Mouse (Mus musculus) hindbrain, postnatal 0 days (tissue): ENCODE results near the gene Msh3. TPM values are rescaled to one million over a fixed set of nuclear protein-coding genes. Genes with fewer than 3 reads are reported as not detected.

Source experiments
- ATAC-seq: fragments of 200-750 bp; cut with Nextera tagmentation; 2 replicates; pipeline ENCODE4 v1.8.0; 2017; ENCODE audit warnings: mild to moderate bottlenecking, moderate TSS enrichment, moderate library complexity
- DNase-seq: peaks from one replicate; pipeline ENCODE4 v3.0.0-alpha.2; 2015; ENCODE audit warnings: low spot score
- H3K27ac ChIP-seq: fragments of 300-500 bp; sonication (generic); 2 replicates; pipeline ENCODE4 v1.5.1; 2014; ENCODE audit warnings: mild to moderate bottlenecking
- H3K27me3 ChIP-seq: fragments of 300-500 bp; sonication (generic); 2 replicates; pipeline ENCODE4 v1.6.1; 2014; ENCODE audit warnings: low read length, mixed read lengths; ENCODE audit not compliant: insufficient read depth
- H3K36me3 ChIP-seq: fragments of 300-500 bp; sonication (generic); 2 replicates; pipeline ENCODE4 v1.6.1; 2014; ENCODE audit warnings: low read length, mixed read lengths; ENCODE audit not compliant: insufficient read depth
- H3K4me1 ChIP-seq: fragments of 300-500 bp; sonication (generic); 2 replicates; pipeline ENCODE4 v1.6.1; 2014; ENCODE audit warnings: antibody characterized with exemption, low read length, mixed read lengths; ENCODE audit not compliant: insufficient read depth
- H3K4me2 ChIP-seq: fragments of 300-500 bp; sonication (generic); 2 replicates; pipeline ENCODE4 v1.6.1; 2014; ENCODE audit warnings: low read depth, mild to moderate bottlenecking, low read length, moderate library complexity, mixed read lengths
- H3K4me3 ChIP-seq: fragments of 300-500 bp; sonication (generic); 2 replicates; pipeline ENCODE4 v1.5.1; 2014; ENCODE audit warnings: low read length
- H3K9ac ChIP-seq: fragments of 300-500 bp; sonication (generic); replicated peaks from 2 replicates; pipeline ENCODE4 v1.6.1; 2014; ENCODE audit warnings: mild to moderate bottlenecking, low read length, moderate library complexity, mixed read lengths
- H3K9me3 ChIP-seq: fragments of 300-500 bp; sonication (generic); 2 replicates; pipeline ENCODE4 v1.6.1; 2016; ENCODE audit warnings: low read length, mixed read lengths
- CTCF ChIP-seq: IDR thresholded peaks from 2 replicates; pipeline ENCODE4 v1.5.1; 2016; ENCODE audit warnings: antibody characterized with exemption, control low read depth, low read depth
- WGBS: fragments of 180-500 bp; shearing (Covaris S2); extraction: QIAGEN DNeasy Blood & Tissue Kit; methylation state at CpG from one replicate; pipeline ENCODE4 v1.1.7; 2014; 5-methylcytosine and 5-hydroxymethylcytosine counted together
- polyA plus RNA-seq: library from polyadenylated mRNA; unstranded; fragments of >200 nt; fragmentation: Nextera tagmentation; extraction: Ambion mirVana; gene quantifications from 2 replicates; pipeline ENCODE4 v1.2.1, GENCODE M21; 2015
- total RNA-seq: library from RNA; depleted of rRNA; stranded (reverse); fragments of >200 nt; gene quantifications from 2 replicates; pipeline ENCODE4 v1.2.3, GENCODE M21; 2014

The Msh3 gene
- total and polyA plus RNA-seq, 2 experiments from 2014 or later, result 15.0 to 21.1 TPM

- ATAC-seq, result no peak
These were observed 93.5 kb downstream of the Msh3 start for GRCm38 (mm10) chr13:92261329-92261728.

GRCm38 (mm10) chr13:92255480-92255879 lies 99.3 kb downstream of the Msh3 start:
- Histone ChIP-seq H3K4me1 (no peaks in the 10 kb centered on the region), H3K36me3 (no peaks in the 10 kb centered on the region; the same call in 1 of the 2 replicates), H3K4me2 (no peak overlapping the region), H3K27me3 (no peaks in the 10 kb centered on the region), H3K27ac (no peak overlapping the region), H3K9me3 (no peaks in the 10 kb centered on the region), H3K9ac (no peak overlapping the region), H3K4me3 (no peak overlapping the region)
- no peak for ATAC-seq
- DNase-seq, result no peak
- 84% methylated on average over 3 of the region's 3 CpGs for WGBS
- TF ChIP-seq CTCF, result no peak

More at GRCm38 (mm10) chr13:92261329-92261728, 93.5 kb downstream of the Msh3 start:
- no peak overlapping the region for H3K9ac ChIP-seq
- no peak overlapping the region for H3K4me2 ChIP-seq
- WGBS, result 87% methylated on average over 5 of the region's 5 CpGs
- no peaks in the 10 kb centered on the region for H3K27me3 ChIP-seq
- TF ChIP-seq CTCF, result no peak
- H3K4me3 ChIP-seq, result no peak overlapping the region
- no peaks in the 10 kb centered on the region for H3K4me1 ChIP-seq
- no peaks in the 10 kb centered on the region; the same call in 1 of the 2 replicates for H3K36me3 ChIP-seq
- H3K27ac ChIP-seq, result no peak overlapping the region
- DNase-seq, result no peak
- no peaks in the 10 kb centered on the region for H3K9me3 ChIP-seq

GRCm38 (mm10) chr13:92253850-92254249 lies 101.0 kb downstream of the Msh3 start:
- 92% methylated on average over 5 of the region's 5 CpGs for WGBS
- H3K27ac ChIP-seq, result no peak overlapping the region
- ATAC-seq, result no peak
- no peaks in the 10 kb centered on the region for H3K27me3 ChIP-seq
- DNase-seq, result no peak
- no peak overlapping the region for H3K4me2 ChIP-seq
- no peak for TF ChIP-seq CTCF
- no peaks in the 10 kb centered on the region for H3K4me1 ChIP-seq
- H3K4me3 ChIP-seq, result no peak overlapping the region
- no peaks in the 10 kb centered on the region for H3K9me3 ChIP-seq
- no peak overlapping the region for H3K9ac ChIP-seq
- H3K36me3 ChIP-seq, result no peaks in the 10 kb centered on the region

DNA sequence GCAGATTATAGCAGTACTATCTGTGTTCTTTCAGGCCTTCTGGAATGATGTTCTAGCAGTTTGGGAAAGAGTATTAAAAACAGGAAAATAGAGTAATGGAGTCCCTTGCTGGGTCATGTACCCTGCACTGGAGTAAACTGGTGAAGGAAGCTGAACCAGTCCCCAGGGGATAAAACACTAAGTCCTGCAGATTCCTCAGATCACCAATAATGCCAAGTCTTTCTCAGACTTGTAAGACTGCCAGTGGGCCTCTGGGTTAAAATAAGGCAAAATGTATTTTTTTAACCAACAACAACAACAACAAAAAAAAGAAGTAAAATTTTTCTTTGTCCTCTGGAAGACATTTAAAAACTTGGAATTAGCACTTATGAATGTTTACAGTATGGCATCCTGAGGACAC lies 102.5 kb downstream of the Msh3 start:
- no peaks in the 10 kb centered on the region for H3K36me3 ChIP-seq
- TF ChIP-seq CTCF, result no peak
- no peak overlapping the region for H3K27ac ChIP-seq
- no peak overlapping the region for H3K4me3 ChIP-seq
- DNase-seq, result no peak
- no peak overlapping the region for H3K9ac ChIP-seq
- no peak for ATAC-seq
- no peaks in the 10 kb centered on the region for H3K27me3 ChIP-seq
- no peaks in the 10 kb centered on the region for H3K4me1 ChIP-seq
- H3K4me2 ChIP-seq, result no peak overlapping the region
- H3K9me3 ChIP-seq, result no peaks in the 10 kb centered on the region

GRCm38 (mm10) chr13:92247576-92247975 lies 107.2 kb downstream of the Msh3 start:
- H3K27me3 ChIP-seq, result no peaks in the 10 kb centered on the region
- H3K9me3 ChIP-seq, result no peaks in the 10 kb centered on the region
- TF ChIP-seq CTCF, result no peak
- no peaks in the 10 kb centered on the region for H3K36me3 ChIP-seq
- H3K4me2 ChIP-seq, result no peak overlapping the region
- ATAC-seq, result no peak
- H3K27ac ChIP-seq, result no peak overlapping the region
- H3K9ac ChIP-seq, result no peak overlapping the region
- DNase-seq, result no peak
- H3K4me1 ChIP-seq, result no peaks in the 10 kb centered on the region
- 94% methylated on average over 2 of the region's 2 CpGs for WGBS
- H3K4me3 ChIP-seq, result no peak overlapping the region

- TF ChIP-seq CTCF, result no peak
- no peak overlapping the region for H3K9ac ChIP-seq
- no peak overlapping the region for H3K27ac ChIP-seq
- ATAC-seq (no peak), DNase-seq (no peak)
- H3K4me2 ChIP-seq, result no peak overlapping the region
- H3K36me3 ChIP-seq, result no peaks in the 10 kb centered on the region
- H3K4me3 ChIP-seq, result no peak overlapping the region
- H3K27me3 ChIP-seq, result no peaks in the 10 kb centered on the region
- WGBS, result 92% methylated on average over 5 of the region's 5 CpGs
- no peaks in the 10 kb centered on the region for H3K9me3 ChIP-seq
- H3K4me1 ChIP-seq, result no peaks in the 10 kb centered on the region
These were observed 107.8 kb downstream of the Msh3 start for GRCm38 (mm10) chr13:92246966-92247365.

- Histone ChIP-seq H3K36me3 (no peaks in the 10 kb centered on the region), H3K4me1 (no peaks in the 10 kb centered on the region), H3K9me3 (no peaks in the 10 kb centered on the region), H3K4me2 (no peak overlapping the region), H3K27ac (no peak overlapping the region), H3K4me3 (no peak overlapping the region), H3K9ac (no peak overlapping the region), H3K27me3 (no peaks in the 10 kb centered on the region)
- WGBS, result 98% methylated on average over 2 of the region's 2 CpGs
- DNase-seq (no peak), ATAC-seq (no peak)
- TF ChIP-seq CTCF, result no peak
These were observed 110.1 kb downstream of the Msh3 start for GRCm38 (mm10) chr13:92244731-92245130.
